Mouse (Mus musculus): ENCODE results near the gene Kcnv2.

Kcnv2 gene

DNA sequence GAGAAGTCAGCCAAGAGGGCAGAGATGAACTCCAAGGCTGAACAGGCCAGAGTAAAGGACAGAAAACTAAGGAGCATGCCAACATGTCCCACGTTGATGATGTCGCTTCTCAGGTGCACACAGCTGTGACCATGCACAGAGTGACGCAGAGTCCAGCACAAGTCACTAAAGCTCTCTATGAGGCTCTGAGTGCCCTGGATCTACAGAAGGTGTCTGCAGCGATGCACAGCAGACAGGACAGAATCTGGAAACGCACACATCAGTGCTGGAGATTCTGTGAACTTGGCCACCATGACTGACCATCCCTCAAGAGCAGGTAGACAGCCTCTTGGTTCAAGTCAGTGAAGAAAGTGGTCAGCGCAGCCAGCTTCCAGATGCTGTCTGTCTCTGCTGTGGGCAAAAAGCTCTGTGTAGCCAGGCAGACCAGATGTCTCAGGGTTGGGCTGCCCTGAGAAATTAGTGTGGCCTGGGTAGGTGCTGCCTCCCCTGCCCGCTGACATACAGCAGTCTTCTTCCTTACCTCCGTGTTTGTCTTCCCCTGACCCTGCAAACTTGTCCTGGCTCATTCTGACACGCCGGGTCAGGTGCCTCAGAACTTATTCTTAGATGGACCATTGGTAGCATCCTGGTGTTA is 43.8 kb downstream of the Kcnv2 start:
- no peak for DNase-seq

DNA sequence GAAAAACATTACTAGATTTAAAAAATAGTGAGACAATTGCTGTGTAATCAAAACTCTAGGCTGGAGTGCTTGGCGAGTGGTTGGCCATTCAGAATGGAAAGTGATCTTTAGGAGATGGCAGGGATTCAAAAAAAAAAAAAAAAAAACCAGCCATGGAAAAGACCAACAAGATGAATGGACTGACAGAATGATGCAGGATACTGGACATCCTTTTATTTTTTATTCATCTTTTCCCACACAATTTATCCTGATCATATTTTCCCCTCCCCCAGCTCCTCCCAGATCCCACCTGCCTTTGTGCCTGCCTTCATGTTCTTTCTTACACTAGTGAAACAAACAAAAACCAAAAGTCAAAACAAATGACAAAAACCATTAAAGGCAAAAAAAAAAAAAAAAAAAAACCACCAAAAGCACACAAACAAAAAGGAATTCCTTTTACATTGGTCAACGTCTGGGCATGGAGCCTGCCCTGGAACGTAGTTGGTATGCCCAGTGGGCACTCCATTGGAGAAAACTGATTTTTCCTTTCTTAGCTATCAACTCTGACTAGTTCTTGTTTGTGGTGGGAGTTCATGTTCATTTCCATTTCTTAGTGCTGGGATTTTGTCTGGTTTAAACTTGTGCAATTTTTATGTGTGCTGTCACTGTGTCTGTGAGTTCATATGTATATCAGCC is 47.2 kb downstream of the Kcnv2 start:
- no peak for DNase-seq

DNA sequence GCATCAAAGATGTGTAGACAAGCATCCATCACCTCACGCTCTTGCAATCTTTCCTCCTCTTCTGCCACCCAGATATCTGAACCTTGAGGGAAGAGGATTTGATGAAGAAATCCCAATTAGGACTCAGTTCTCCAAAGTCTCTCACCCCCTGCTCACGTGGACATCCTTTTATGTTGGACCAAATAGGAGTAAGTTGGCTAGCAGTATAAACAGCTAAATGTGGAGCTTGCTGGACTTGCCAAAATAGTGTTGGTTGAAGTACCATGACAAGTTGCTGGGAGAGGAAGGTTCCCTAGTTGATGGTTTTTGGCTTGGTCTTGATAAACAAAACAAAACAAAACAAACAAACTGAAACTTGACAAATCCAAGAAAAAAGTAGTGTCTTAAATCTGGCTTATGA is 47.8 kb downstream of the Kcnv2 start:
- no peak for DNase-seq

- no peak for DNase-seq
These were observed 48.4 kb downstream of the Kcnv2 start for GRCm38 (mm10) chr19:27370784-27371183.

- no peak for DNase-seq
These were observed 57.5 kb downstream of the Kcnv2 start for GRCm38 (mm10) chr19:27379712-27380401.

- no peak for DNase-seq
These were observed 59.7 kb downstream of the Kcnv2 start for GRCm38 (mm10) chr19:27382131-27382530.

GRCm38 (mm10) chr19:27383266-27383665 is 60.9 kb downstream of the Kcnv2 start:
- no peak for DNase-seq

DNA sequence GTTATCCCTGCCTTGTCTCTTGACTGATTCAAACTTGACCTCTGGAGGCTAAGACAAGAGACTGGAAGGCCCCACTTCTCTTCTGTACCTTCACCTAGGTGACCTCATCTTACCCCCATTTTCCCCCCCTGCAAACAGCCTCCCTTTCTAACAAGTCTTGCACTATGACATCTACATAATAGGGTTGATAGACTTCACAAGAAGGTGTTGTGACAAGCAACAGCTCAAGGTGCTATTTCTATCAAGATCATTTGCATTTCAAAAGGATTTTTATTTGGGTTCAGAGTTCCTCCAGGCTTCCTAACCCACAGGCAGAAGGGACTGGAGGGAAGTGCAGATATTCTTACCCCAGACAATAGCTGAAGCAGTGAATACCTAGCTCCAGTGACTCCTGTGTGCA is 62.9 kb downstream of the Kcnv2 start:
- no peak for DNase-seq

All from cerebellum, adult 11-12 months (tissue).